Mouse (Mus musculus) adrenal gland, adult (tissue): ENCODE measurements around the gene Sox2.

Experiments
- DNase-seq, 2 experiments: peaks; one replicate each; pipeline ENCODE4 v3.0.0; 2022 to 2023; ENCODE audit warnings: low spot score in 1 of 2; ENCODE audit not compliant: inconsistent age in 2 of 2

The Sox2 gene

GRCm38 (mm10) chr3:34649726-34650620 lies at the start of gene Sox2:
Sox2 (plus strand) TSS chr3:34650405.
- DNase-seq: peak; percentile 70 to 85

GRCm38 (mm10) chr3:34601116-34601515 lies 49.1 kb upstream of the Sox2 start:
- DNase-seq: no peak

- no peak for DNase-seq
These were observed 36.1 kb upstream of the Sox2 start for GRCm38 (mm10) chr3:34614107-34614506.

- no peak for DNase-seq
These were observed 34.7 kb upstream of the Sox2 start for GRCm38 (mm10) chr3:34615526-34615925.

GRCm38 (mm10) chr3:34618934-34619333 lies 31.3 kb upstream of the Sox2 start:
- no peak for DNase-seq

GRCm38 (mm10) chr3:34620121-34620520 lies 30.1 kb upstream of the Sox2 start:
- DNase-seq: no peak

- DNase-seq: no peak
These were observed 25.4 kb upstream of the Sox2 start for GRCm38 (mm10) chr3:34624721-34625270.

- DNase-seq: no peak
These were observed 23.7 kb upstream of the Sox2 start for GRCm38 (mm10) chr3:34626521-34626920.

GRCm38 (mm10) chr3:34630031-34630430 lies 20.2 kb upstream of the Sox2 start:
- no peak for DNase-seq

- no peak for DNase-seq
These were observed 19.5 kb upstream of the Sox2 start for GRCm38 (mm10) chr3:34630736-34631135.

- no peak for DNase-seq
These were observed 13.2 kb upstream of the Sox2 start for GRCm38 (mm10) chr3:34636958-34637357.

GRCm38 (mm10) chr3:34637481-34637880 lies 12.7 kb upstream of the Sox2 start:
- DNase-seq: no peak

GRCm38 (mm10) chr3:34637926-34638325 lies 12.3 kb upstream of the Sox2 start:
- no peak for DNase-seq

- no peak for DNase-seq
These were observed 11.9 kb upstream of the Sox2 start for GRCm38 (mm10) chr3:34638344-34638743.

- DNase-seq: peak; percentile 14 to 60
These were observed 11.0 kb upstream of the Sox2 start for GRCm38 (mm10) chr3:34639031-34639872.

GRCm38 (mm10) chr3:34639873-34640270 lies 10.3 kb upstream of the Sox2 start:
- no peak for DNase-seq

- no peak for DNase-seq
These were observed 9.9 kb upstream of the Sox2 start for GRCm38 (mm10) chr3:34640276-34640675.

- peak; percentile 13 to 68 for DNase-seq
These were observed 9.3 kb upstream of the Sox2 start for GRCm38 (mm10) chr3:34640690-34641600.

GRCm38 (mm10) chr3:34641756-34642497 lies 8.3 kb upstream of the Sox2 start:
- no peak for DNase-seq

- no peak for DNase-seq
These were observed 7.7 kb upstream of the Sox2 start for GRCm38 (mm10) chr3:34642498-34642941.
